Mouse (Mus musculus) heart, postnatal 0 days (tissue): ENCODE data around the gene Nfic.

Experiments used
- CTCF ChIP-seq: IDR thresholded peaks from 2 replicates; pipeline ENCODE4 v1.5.1; 2016; ENCODE audit warnings: antibody characterized with exemption, control low read depth, low read depth
- EP300 ChIP-seq: IDR thresholded peaks from 2 replicates; pipeline ENCODE4 v1.6.1; 2016; ENCODE audit warnings: antibody characterized with exemption, low read depth

DNA sequence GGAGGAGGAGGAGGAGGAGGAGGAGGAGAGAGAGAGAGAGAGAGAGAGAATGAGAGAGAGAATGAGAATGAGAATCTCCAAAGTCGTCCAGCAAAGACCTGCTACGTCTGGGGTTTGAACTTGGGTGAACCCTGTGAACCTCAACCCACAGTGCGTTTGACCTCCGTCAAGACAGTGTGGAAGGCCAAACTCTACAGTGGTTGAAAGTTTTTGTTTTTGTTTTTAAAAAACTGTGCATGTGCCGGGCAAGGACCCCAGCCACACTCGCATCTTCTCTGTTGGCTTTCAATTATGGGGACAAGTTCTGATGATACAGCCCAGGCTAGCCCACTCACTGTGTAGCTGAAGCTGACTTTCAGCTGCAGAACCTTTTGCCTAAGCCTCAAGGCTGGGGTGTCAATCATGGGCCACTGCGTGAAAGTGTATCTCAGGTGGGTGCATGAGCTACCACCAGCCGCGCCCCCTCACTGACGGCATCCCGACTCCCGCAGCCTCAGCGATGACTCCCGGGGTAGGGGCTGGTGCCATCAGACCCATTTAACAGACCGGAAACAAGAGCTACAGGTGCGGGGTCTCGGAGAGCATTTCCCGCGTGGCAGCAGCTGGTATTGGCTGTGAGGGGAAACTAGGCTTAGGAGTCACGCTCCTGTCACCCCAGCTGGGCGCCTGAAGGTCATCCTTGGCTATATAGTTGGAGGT lies 23.1 kb downstream of the Nfic start:
- TF ChIP-seq EP300: no peak
- TF ChIP-seq CTCF: no peak
